Mouse (Mus musculus) adrenal gland, postnatal 10 days (tissue): ENCODE measurements around the gene Gm12185. TPM values are rescaled to one million over a fixed set of nuclear protein-coding genes. Genes with fewer than 3 reads are reported as not detected.

Experiments used
- total RNA-seq, 2 experiments: library from RNA; stranded (reverse); gene quantifications; 2 replicates each; pipeline ENCODE4 v1.2.3; 2021

Gene Gm12185
- total RNA-seq, 2 experiments from 2014 or later: 3.3 to 3.7 TPM

Other genes with a start within 250 kb of the Gm12185 start
- 100 to 1,000 TPM; 805 to 857 TPM for gene Rack1, start 191.9 kb downstream of the Gm12185 start, total RNA-seq
- 10 to 100 TPM; 42.3 to 42.7 TPM for gene Trim41, start 174.9 kb downstream of the Gm12185 start, total RNA-seq
- gene Trim7, start 166.1 kb downstream of the Gm12185 start, total RNA-seq: 10 to 100 TPM in 1 of 2 experiments, 1 to 10 TPM in 1; 5.3 to 12.0 TPM
- 1 to 10 TPM; 2.5 to 4.9 TPM for gene Gm12184, start 165.6 kb downstream of the Gm12185 start, total RNA-seq
- 10 to 100 TPM; 13.2 to 17.8 TPM for gene Irgm1, start 120.5 kb downstream of the Gm12185 start, total RNA-seq
- 1 to 10 TPM; 1.6 to 2.0 TPM for gene Gm5431, start 90.0 kb downstream of the Gm12185 start, total RNA-seq
- 10 to 100 TPM in 1 of 2 experiments, 1 to 10 TPM in 1; 5.3 to 11.1 TPM for gene Psme2b, start 46.0 kb downstream of the Gm12185 start, total RNA-seq
- gene Olfr56, start 13.3 kb downstream of the Gm12185 start, total RNA-seq: under 1 TPM; 0.18 TPM
- 1 to 10 TPM; 1.8 to 2.9 TPM for gene 9930111J21Rik1, start 12.8 kb downstream of the Gm12185 start, total RNA-seq
- gene Tgtp1, start 1.9 kb upstream of the Gm12185 start, total RNA-seq: 1 to 10 TPM; 1.1 to 2.1 TPM
- gene 9930111J21Rik2, start 59.0 kb upstream of the Gm12185 start, total RNA-seq: 1 to 10 TPM; 3.2 TPM
- 1 to 10 TPM; 1.2 to 1.3 TPM for gene Tgtp2, start 72.0 kb upstream of the Gm12185 start, total RNA-seq
- gene Ifi47, start 84.4 kb upstream of the Gm12185 start, total RNA-seq: 1 to 10 TPM; 5.2 to 5.7 TPM
- under 1 TPM; 0.27 to 0.45 TPM for gene Olfr1396, start 122.6 kb upstream of the Gm12185 start, total RNA-seq
- gene Olfr1395, start 150.0 kb upstream of the Gm12185 start, total RNA-seq: not detected
- not detected for gene Olfr1394, start 162.2 kb upstream of the Gm12185 start, total RNA-seq
- 10 to 100 TPM; 34.5 to 37.6 TPM for gene Btnl9, start 194.9 kb upstream of the Gm12185 start, total RNA-seq
- gene Zfp62, start 211.1 kb upstream of the Gm12185 start, total RNA-seq: 10 to 100 TPM; 29.8 to 38.1 TPM